Mouse (Mus musculus) gastrocnemius, postnatal 4 days (tissue): ENCODE results near the gene Cnnm2. TPM values are rescaled to one million over a fixed set of nuclear protein-coding genes. Genes with fewer than 3 reads are reported as not detected.
A peak's percentile ranks its signal among the peaks of the same experiment; 100 is the strongest.

ENCODE experiments used
- DNase-seq, 2 experiments: peaks; one replicate each; pipeline ENCODE4 v3.0.0; 2021 to 2022; ENCODE audit warnings: low spot score in 2 of 2, mixed read lengths in 2 of 2
- total RNA-seq, 2 experiments: library from RNA; stranded (reverse); gene quantifications; 2 replicates each; pipeline ENCODE4 v1.2.3; 2021

Cnnm2 gene
- total RNA-seq, 2 experiments from 2014 or later, result 5.9 to 6.5 TPM

GRCm38 (mm10) chr19:46915406-46916080 is 154.1 kb downstream of the Cnnm2 start:
- no peak for DNase-seq

GRCm38 (mm10) chr19:46920571-46920970 is 159.2 kb downstream of the Cnnm2 start:
- no peak for DNase-seq

- no peak for DNase-seq
Observed at GRCm38 (mm10) chr19:46926357-46926756, 165.0 kb downstream of the Cnnm2 start.

GRCm38 (mm10) chr19:46926951-46927350 is 165.6 kb downstream of the Cnnm2 start:
- DNase-seq, result no peak

GRCm38 (mm10) chr19:46928136-46928535 is 166.7 kb downstream of the Cnnm2 start:
- no peak for DNase-seq

- DNase-seq, result peak; percentile 60 to 87
Observed at GRCm38 (mm10) chr19:46929044-46929587, 167.7 kb downstream of the Cnnm2 start.

Other genes starting within 250 kb of the Cnnm2 start
- 10 to 100 TPM; 34.8 to 37.9 TPM for gene Arl3, start 188.4 kb upstream of the Cnnm2 start, total RNA-seq
- gene Sfxn2, start 188.2 kb upstream of the Cnnm2 start, total RNA-seq, result 10 to 100 TPM in 1 of 2 experiments, 1 to 10 TPM in 1; 7.8 to 11.2 TPM
- 10 to 100 TPM; 52.4 to 57.2 TPM for gene Wbp1l, start 162.5 kb upstream of the Cnnm2 start, total RNA-seq
- gene Cyp17a1, start 88.4 kb upstream of the Cnnm2 start, total RNA-seq, result not detected
- 10 to 100 TPM; 12.5 to 12.6 TPM for gene Borcs7, start 71.7 kb upstream of the Cnnm2 start, total RNA-seq
- gene As3mt, start 54.1 kb upstream of the Cnnm2 start, total RNA-seq, result 10 to 100 TPM; 51.0 to 56.2 TPM